Mouse (Mus musculus): ENCODE measurements at regions not wholly inside any gene's neighbourhood (a gene's known extent, or its start where the extent isn't known, plus 50 kb on each side); places are given as distances from the start of the nearest gene placed in this dataset.

DNA sequence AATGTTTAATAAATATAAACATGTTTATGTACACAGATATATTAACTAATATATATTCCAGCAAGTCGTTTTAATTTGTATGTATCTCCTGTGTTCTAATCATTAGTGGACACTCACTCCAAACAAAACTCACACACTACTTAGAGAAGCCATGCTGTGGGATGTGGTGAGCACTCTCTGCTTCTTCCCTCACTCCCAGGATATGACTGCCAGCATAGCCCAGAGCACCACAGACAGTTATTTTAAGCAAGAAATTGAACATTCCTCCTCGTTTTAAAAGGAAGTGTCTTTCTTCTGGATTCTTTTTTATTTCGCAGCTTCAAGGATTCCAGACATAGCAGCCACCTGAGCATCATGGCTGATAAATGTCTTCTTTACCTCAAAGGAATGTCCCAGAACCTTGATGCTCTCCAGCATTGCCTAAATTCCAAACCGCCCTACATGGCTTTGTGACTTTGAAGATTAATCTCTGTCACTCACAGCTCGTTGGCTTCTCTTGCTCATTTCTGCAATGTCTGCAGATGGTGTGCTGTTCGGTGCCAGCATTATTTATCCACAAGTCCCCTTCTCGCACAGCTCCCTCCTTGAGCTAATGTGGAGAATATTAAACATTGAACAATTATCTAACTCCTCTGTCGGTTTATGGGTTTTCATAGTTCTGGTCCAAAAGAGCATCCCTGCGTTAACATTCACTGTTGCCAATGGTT lies 992.3 kb upstream of the Gm7489 start:
- WGBS: 61% methylated on average over 9 of the region's 9 CpGs
- no peak overlapping the region for H3K4me2 ChIP-seq (replicated peaks; ENCODE audit: low read depth, low read length)
- no peak overlapping the region for H3K4me3 ChIP-seq (ENCODE audit: low read length)
- H3K4me1 ChIP-seq (ENCODE audit: insufficient read depth, low read length): no peaks in the 10 kb centered on the region
- no peaks in the 10 kb centered on the region for H3K27me3 ChIP-seq (ENCODE audit: insufficient read depth, low read length)
- H3K9ac ChIP-seq (replicated peaks; ENCODE audit: low read length): no peak overlapping the region
- H3K9me3 ChIP-seq (ENCODE audit: low read length): no peaks in the 10 kb centered on the region
- no peak for ATAC-seq (ENCODE audit: low FRiP score, low TSS enrichment)
- no peak overlapping the region for H3K27ac ChIP-seq (ENCODE audit: low read length)
- H3K36me3 ChIP-seq (ENCODE audit: insufficient read depth, low read length): no peaks in the 10 kb centered on the region

DNA sequence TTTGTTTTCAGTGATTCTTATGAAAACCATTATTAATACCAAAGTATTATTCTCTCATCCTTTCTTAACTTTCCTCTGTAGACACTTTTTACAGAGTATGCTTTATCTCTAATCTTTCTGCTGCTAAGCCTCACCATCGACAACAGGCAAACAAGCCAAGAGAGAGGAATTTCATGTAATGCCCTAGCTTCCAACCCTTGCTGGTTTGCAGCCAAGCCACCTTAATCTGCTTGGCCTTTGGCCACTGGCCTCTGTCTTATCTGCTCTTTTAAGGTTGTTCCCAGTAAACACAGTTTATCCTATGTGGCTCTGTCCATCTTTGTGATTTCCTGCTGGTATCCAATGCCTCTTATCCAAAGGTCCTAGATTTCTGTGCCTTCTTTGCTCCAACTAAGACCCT lies 986.6 kb upstream of the Gm7489 start:
- WGBS: 57% methylated on average over 1 of the region's 1 CpGs
- Histone ChIP-seq H3K27ac (ENCODE audit: low read length) (no peak overlapping the region), H3K4me1 (ENCODE audit: insufficient read depth, low read length) (no peaks in the 10 kb centered on the region)

DNA sequence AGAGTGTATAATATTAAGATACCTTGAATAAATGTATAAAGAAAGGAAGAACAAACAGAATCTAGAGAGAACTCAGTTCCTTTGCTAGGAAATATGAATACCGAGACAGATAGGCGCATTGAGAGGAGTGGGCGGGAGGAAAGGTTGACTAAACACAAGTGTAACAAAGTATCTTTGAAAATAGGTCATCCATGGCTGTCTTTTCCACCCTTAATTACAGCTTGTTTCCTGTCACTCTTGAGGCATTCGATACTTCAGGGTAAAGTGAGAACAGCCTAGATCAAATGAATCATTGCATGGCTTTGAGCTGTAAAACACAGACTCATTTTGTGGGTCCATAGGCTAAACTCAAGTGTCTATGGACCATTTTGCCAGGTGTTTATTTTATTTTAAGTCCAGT lies 985.3 kb upstream of the Gm7489 start:
- Histone ChIP-seq H3K9ac (replicated peaks; ENCODE audit: low read length) (no peak overlapping the region), H3K4me1 (ENCODE audit: insufficient read depth, low read length) (no peaks in the 10 kb centered on the region), H3K27ac (ENCODE audit: low read length) (no peak overlapping the region), H3K4me2 (replicated peaks; ENCODE audit: low read depth, low read length) (no peak overlapping the region), H3K36me3 (ENCODE audit: insufficient read depth, low read length) (no peaks in the 10 kb centered on the region), H3K4me3 (ENCODE audit: low read length) (no peak overlapping the region), H3K27me3 (ENCODE audit: insufficient read depth, low read length) (no peaks in the 10 kb centered on the region), H3K9me3 (ENCODE audit: low read length) (no peaks in the 10 kb centered on the region)
- WGBS: 34% methylated on average over 4 of the region's 4 CpGs
- peak; percentile 83 for ATAC-seq (ENCODE audit: low FRiP score, low TSS enrichment)

More for the DNA sequence above, 986.6 kb upstream of the Gm7489 start:
- ATAC-seq (ENCODE audit: low FRiP score, low TSS enrichment): no peak
- Histone ChIP-seq H3K36me3 (ENCODE audit: insufficient read depth, low read length) (no peaks in the 10 kb centered on the region), H3K27me3 (ENCODE audit: insufficient read depth, low read length) (no peaks in the 10 kb centered on the region), H3K9me3 (ENCODE audit: low read length) (no peaks in the 10 kb centered on the region), H3K4me3 (ENCODE audit: low read length) (no peak overlapping the region), H3K4me2 (replicated peaks; ENCODE audit: low read depth, low read length) (no peak overlapping the region), H3K9ac (replicated peaks; ENCODE audit: low read length) (no peak overlapping the region)

DNA sequence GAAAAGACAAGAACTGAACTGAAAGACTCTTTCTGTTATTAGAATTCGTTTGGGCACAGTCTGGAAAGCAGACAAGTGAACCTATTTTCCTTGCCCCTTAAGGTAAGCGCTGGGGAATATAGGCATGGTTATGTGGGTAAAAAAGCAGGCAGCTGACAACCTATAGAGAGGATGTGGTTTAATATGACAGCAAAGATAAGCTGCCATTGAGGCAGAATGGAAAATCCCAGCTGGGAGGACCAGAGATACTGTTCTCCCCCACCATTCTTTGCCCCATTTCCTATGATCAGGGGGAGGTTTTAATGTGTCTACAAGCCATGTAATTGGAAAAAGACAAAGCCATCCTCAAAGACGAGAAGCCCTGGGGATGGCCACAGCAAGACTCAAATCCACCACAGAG lies 984.9 kb upstream of the Gm7489 start:
- H3K27ac ChIP-seq (ENCODE audit: low read length): no peak overlapping the region
- H3K4me1 ChIP-seq (ENCODE audit: insufficient read depth, low read length): no peaks in the 10 kb centered on the region
- no peak overlapping the region for H3K4me2 ChIP-seq (replicated peaks; ENCODE audit: low read depth, low read length)
- no peak for ATAC-seq (ENCODE audit: low FRiP score, low TSS enrichment)
- H3K9me3 ChIP-seq (ENCODE audit: low read length): no peaks in the 10 kb centered on the region
- H3K9ac ChIP-seq (replicated peaks; ENCODE audit: low read length): no peak overlapping the region
- H3K27me3 ChIP-seq (ENCODE audit: insufficient read depth, low read length): no peaks in the 10 kb centered on the region
- 59% methylated on average over 3 of the region's 3 CpGs for WGBS
- no peaks in the 10 kb centered on the region for H3K36me3 ChIP-seq (ENCODE audit: insufficient read depth, low read length)
- no peak overlapping the region for H3K4me3 ChIP-seq (ENCODE audit: low read length)

DNA sequence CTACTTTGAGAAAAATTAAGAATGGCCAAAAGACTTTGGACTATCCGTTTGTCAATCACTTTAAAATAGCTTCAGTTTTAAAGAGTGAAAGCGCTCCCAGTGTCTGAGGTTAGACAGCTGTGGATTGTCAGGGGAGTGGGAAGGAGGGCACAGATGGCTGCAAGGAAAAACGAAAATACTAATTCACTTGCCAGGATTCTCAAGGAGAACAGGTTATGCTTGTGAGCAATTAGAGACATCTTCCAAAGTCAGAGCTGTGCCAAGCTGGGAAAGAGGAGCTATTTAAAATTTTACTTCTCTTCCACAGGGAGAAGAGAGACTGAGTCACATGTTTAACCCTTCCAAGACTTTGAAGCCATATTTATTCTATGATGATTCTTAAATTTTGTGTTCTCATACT lies 979.5 kb upstream of the Gm7489 start:
- H3K9ac ChIP-seq (replicated peaks; ENCODE audit: low read length): no peak overlapping the region
- H3K4me2 ChIP-seq (replicated peaks; ENCODE audit: low read depth, low read length): no peak overlapping the region
- H3K4me3 ChIP-seq (ENCODE audit: low read length): no peak overlapping the region
- no peaks in the 10 kb centered on the region for H3K9me3 ChIP-seq (ENCODE audit: low read length)
- no peaks in the 10 kb centered on the region for H3K4me1 ChIP-seq (ENCODE audit: insufficient read depth, low read length)
- ATAC-seq (ENCODE audit: low FRiP score, low TSS enrichment): no peak
- H3K27me3 ChIP-seq (ENCODE audit: insufficient read depth, low read length): no peaks in the 10 kb centered on the region
- 80% methylated on average over 3 of the region's 3 CpGs for WGBS
- H3K27ac ChIP-seq (ENCODE audit: low read length): no peak overlapping the region
- H3K36me3 ChIP-seq (ENCODE audit: insufficient read depth, low read length): no peaks in the 10 kb centered on the region

DNA sequence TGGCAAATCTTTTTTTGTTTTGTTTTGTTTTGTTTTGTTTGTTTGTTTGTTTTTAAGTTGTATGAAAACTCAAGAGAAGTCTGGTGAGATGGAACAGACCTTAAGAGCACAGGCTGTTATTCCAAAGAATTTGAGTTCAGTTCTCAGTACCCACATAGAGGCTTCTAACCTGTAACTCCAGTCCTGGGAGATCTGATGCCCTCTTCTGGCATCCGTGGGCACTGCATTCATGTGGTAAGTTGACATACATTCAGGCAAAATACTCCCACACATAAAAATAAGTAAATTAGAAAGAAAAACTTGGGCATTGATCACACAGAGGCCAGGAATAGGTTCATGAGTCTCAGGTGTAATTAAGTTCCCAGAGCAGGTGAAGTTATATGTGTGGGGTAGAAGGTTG lies 977.5 kb upstream of the Gm7489 start:
- Histone ChIP-seq H3K27me3 (ENCODE audit: insufficient read depth, low read length) (no peaks in the 10 kb centered on the region), H3K9ac (replicated peaks; ENCODE audit: low read length) (no peak overlapping the region), H3K27ac (ENCODE audit: low read length) (no peak overlapping the region), H3K36me3 (ENCODE audit: insufficient read depth, low read length) (no peaks in the 10 kb centered on the region), H3K9me3 (ENCODE audit: low read length) (no peaks in the 10 kb centered on the region; the same call in 1 of the 2 replicates), H3K4me3 (ENCODE audit: low read length) (no peak overlapping the region), H3K4me1 (ENCODE audit: insufficient read depth, low read length) (no peaks in the 10 kb centered on the region), H3K4me2 (replicated peaks; ENCODE audit: low read depth, low read length) (no peak overlapping the region)
- no peak for ATAC-seq (ENCODE audit: low FRiP score, low TSS enrichment)
- 46% methylated on average over 1 of the region's 1 CpGs for WGBS

DNA sequence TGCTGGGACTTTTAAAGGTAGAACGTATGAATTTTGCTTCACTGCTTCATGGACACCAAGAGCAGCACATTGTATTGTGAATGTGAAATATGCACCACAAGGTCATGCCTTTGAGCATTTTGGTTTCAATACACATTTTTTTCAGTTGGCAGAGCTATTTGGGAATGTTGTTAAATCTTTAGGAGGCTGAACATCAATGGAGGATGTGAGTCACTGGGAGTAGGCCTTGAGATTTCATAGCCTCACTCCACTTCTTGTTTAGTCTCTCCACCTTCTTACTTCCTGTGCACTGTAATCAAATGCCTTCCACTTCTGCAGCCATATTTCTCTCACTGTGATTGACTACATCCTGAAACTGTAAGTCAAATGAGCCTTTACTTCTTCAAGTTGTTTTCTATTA lies 962.4 kb upstream of the Gm7489 start:
- Histone ChIP-seq H3K36me3 (ENCODE audit: insufficient read depth, low read length) (no peaks in the 10 kb centered on the region), H3K4me2 (replicated peaks; ENCODE audit: low read depth, low read length) (no peak overlapping the region), H3K4me3 (ENCODE audit: low read length) (no peak overlapping the region), H3K9ac (replicated peaks; ENCODE audit: low read length) (no peak overlapping the region), H3K27ac (ENCODE audit: low read length) (no peak overlapping the region), H3K4me1 (ENCODE audit: insufficient read depth, low read length) (no peaks in the 10 kb centered on the region), H3K9me3 (ENCODE audit: low read length) (peaks cover 12% of the 10 kb centered on the region), H3K27me3 (ENCODE audit: insufficient read depth, low read length) (no peaks in the 10 kb centered on the region)
- WGBS: 72% methylated on average over 1 of the region's 1 CpGs
- no peak for ATAC-seq (ENCODE audit: low FRiP score, low TSS enrichment)

DNA sequence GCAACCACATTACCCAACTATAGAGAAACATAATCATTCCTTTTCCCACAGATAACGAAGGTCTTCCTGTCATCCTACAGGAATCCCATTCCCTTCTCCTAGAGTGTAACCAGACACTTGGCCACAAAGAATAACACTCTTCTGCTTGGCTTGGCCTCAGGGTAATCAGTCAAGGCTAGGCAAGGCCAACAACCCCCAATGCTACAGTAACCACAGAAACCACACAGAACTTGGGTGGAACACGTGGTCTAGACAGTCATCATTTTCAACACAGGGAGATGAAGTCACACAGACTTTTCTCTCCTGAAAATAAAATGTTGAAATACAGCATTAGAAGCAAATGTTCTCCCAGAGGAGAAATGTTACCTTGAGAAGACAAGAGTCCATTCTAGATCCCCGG lies 956.3 kb upstream of the Gm7489 start:
- ATAC-seq (ENCODE audit: low FRiP score, low TSS enrichment): peak; percentile 39; the same call in 1 of the 2 replicates
- no peak overlapping the region for H3K4me3 ChIP-seq (ENCODE audit: low read length)
- WGBS: 34% methylated on average over 3 of the region's 3 CpGs

DNA sequence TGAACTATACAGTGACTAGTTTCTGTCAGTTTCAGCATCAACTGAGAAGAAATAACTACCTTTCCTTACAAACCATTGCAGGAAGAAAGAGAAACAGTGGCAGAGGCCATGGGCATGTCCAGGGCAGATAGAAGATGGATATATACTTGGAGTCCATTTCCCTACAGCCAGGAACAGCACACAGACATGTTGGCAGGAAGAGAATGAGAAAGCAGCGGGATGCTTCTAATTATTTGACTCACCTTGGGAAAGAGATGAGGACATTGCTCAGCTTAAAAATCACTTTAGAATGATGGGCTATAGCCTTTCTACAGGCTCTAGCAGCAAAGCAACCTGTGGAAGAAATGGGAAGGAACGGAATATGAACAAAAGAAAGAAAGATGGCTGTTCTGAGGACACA lies 947.6 kb upstream of the Gm7489 start:
- 84% methylated on average over 2 of the region's 2 CpGs for WGBS
- ATAC-seq (ENCODE audit: low FRiP score, low TSS enrichment): no peak

More for the DNA sequence above, 956.3 kb upstream of the Gm7489 start:
- no peaks in the 10 kb centered on the region for H3K9me3 ChIP-seq (ENCODE audit: low read length)
- no peak overlapping the region for H3K27ac ChIP-seq (ENCODE audit: low read length)
- no peaks in the 10 kb centered on the region for H3K4me1 ChIP-seq (ENCODE audit: insufficient read depth, low read length)
- no peaks in the 10 kb centered on the region for H3K27me3 ChIP-seq (ENCODE audit: insufficient read depth, low read length)
- H3K9ac ChIP-seq (replicated peaks; ENCODE audit: low read length): no peak overlapping the region
- H3K36me3 ChIP-seq (ENCODE audit: insufficient read depth, low read length): no peaks in the 10 kb centered on the region
- H3K4me2 ChIP-seq (replicated peaks; ENCODE audit: low read depth, low read length): no peak overlapping the region

DNA sequence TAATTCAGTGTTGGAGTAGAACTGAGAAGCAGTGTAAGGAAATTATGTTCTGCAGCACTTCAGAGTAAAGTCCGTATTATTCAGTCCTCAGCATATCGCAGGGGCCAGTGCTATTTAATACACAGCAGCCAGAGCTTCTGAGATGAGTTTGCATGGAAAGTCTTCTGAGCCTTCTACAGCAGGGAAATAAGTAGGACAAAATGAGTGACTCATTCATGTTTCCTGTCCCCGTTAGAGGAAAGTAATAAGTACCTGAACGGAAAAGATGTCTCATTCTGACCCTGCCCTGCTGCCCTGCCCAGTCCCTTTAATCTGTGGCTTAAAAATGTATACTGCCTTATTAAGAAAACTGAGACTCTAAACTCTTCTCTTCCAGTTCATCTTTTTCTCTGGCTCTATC lies 940.1 kb upstream of the Gm7489 start:
- H3K4me3 ChIP-seq (ENCODE audit: low read length): no peak overlapping the region
- H3K9me3 ChIP-seq (ENCODE audit: low read length): no peaks in the 10 kb centered on the region
- ATAC-seq (ENCODE audit: low FRiP score, low TSS enrichment): no peak
- no peak overlapping the region for H3K4me2 ChIP-seq (replicated peaks; ENCODE audit: low read depth, low read length)
- H3K27ac ChIP-seq (ENCODE audit: low read length): no peak overlapping the region
- no peaks in the 10 kb centered on the region for H3K36me3 ChIP-seq (ENCODE audit: insufficient read depth, low read length)
- H3K27me3 ChIP-seq (ENCODE audit: insufficient read depth, low read length): no peaks in the 10 kb centered on the region
- H3K9ac ChIP-seq (replicated peaks; ENCODE audit: low read length): no peak overlapping the region
- WGBS: 85% methylated on average over 4 of the region's 4 CpGs
- H3K4me1 ChIP-seq (ENCODE audit: insufficient read depth, low read length): no peaks in the 10 kb centered on the region

More for the DNA sequence above, 947.6 kb upstream of the Gm7489 start:
- H3K9me3 ChIP-seq (ENCODE audit: low read length): no peaks in the 10 kb centered on the region
- H3K4me1 ChIP-seq (ENCODE audit: insufficient read depth, low read length): no peaks in the 10 kb centered on the region
- no peak overlapping the region for H3K4me2 ChIP-seq (replicated peaks; ENCODE audit: low read depth, low read length)
- no peak overlapping the region for H3K4me3 ChIP-seq (ENCODE audit: low read length)
- H3K27ac ChIP-seq (ENCODE audit: low read length): no peak overlapping the region
- H3K9ac ChIP-seq (replicated peaks; ENCODE audit: low read length): no peak overlapping the region
- no peaks in the 10 kb centered on the region for H3K27me3 ChIP-seq (ENCODE audit: insufficient read depth, low read length)
- H3K36me3 ChIP-seq (ENCODE audit: insufficient read depth, low read length): no peaks in the 10 kb centered on the region

All from kidney, embryonic 16.5 days (tissue).